Mouse (Mus musculus) ES-E14 (cell line): ENCODE results near the gene Slit1. TPM values are rescaled to one million over a fixed set of nuclear protein-coding genes. Genes with fewer than 3 reads are reported as not detected.

Experiments used
- DNase-seq: peaks from one replicate; pipeline ENCODE4 v3.0.0-alpha.2; 2013; ENCODE audit warnings: low read depth, low spot score
- H3K27ac ChIP-seq: 2 replicates; pipeline ENCODE4 v1.5.1; 2012; ENCODE audit warnings: low read depth, mild to moderate bottlenecking, low read length, moderate library complexity, mixed read lengths; ENCODE audit not compliant: poor library complexity, insufficient read depth, severe bottlenecking
- H3K36me3 ChIP-seq: 2 replicates; pipeline ENCODE4 v1.6.1; 2012; ENCODE audit warnings: mild to moderate bottlenecking, low read length, moderate library complexity, mixed read lengths; ENCODE audit not compliant: control insufficient read depth, poor library complexity, insufficient read depth, severe bottlenecking
- H3K4me1 ChIP-seq, 2 experiments: fragments of 150-350 bp in 1 of 2; sonication (generic) in 1 of 2; 2 replicates each; pipeline ENCODE4 v1.6.1; 2012; ENCODE audit warnings: low read length in 2 of 2, mild to moderate bottlenecking in 1 of 2, mixed read lengths in 1 of 2; ENCODE audit not compliant: control insufficient read depth in 2 of 2, insufficient read depth in 2 of 2, poor library complexity in 1 of 2
- H3K4me3 ChIP-seq, 2 experiments: fragments of 150-350 bp in 1 of 2; sonication (generic) in 1 of 2; 2 replicates each; pipeline ENCODE4 v1.5.1; 2012; ENCODE audit warnings: low read length in 2 of 2, low read depth in 1 of 2, mild to moderate bottlenecking in 1 of 2, mixed read lengths in 1 of 2; ENCODE audit not compliant: insufficient read depth in 1 of 2, poor library complexity in 1 of 2, severe bottlenecking in 1 of 2
- H3K9ac ChIP-seq: 2 replicates; pipeline ENCODE4 v1.6.1; 2012; ENCODE audit warnings: low read depth, mild to moderate bottlenecking, low read length, mixed read lengths; ENCODE audit not compliant: poor library complexity, insufficient read depth, severe bottlenecking
- H3K9me3 ChIP-seq: fragments of 150-350 bp; sonication (generic); 2 replicates; pipeline ENCODE4 v1.6.1; 2012; ENCODE audit warnings: low read depth, mild to moderate bottlenecking, low read length; ENCODE audit not compliant: control insufficient read depth, insufficient read depth
- CHD2 ChIP-seq: IDR thresholded peaks from 2 replicates; pipeline ENCODE4 v1.6.1; 2014; ENCODE audit warnings: mild to moderate bottlenecking, low read depth, low read length, inconsistent platforms
- HCFC1 ChIP-seq: IDR thresholded peaks from 2 replicates; pipeline ENCODE4 v1.6.1; 2012; ENCODE audit warnings: low read length, inconsistent platforms, borderline replicate concordance; ENCODE audit not compliant: insufficient read depth
- MAFK ChIP-seq: IDR thresholded peaks from 2 replicates; pipeline ENCODE4 v1.6.1; 2014; ENCODE audit warnings: mild to moderate bottlenecking, low read depth, low read length, inconsistent platforms; ENCODE audit not compliant: insufficient read depth
- ZC3H11A ChIP-seq: IDR thresholded peaks from 2 replicates; pipeline ENCODE4 v1.6.1; 2012; ENCODE audit warnings: low read depth, mild to moderate bottlenecking, inconsistent platforms, low read length, borderline replicate concordance
- ZNF384 ChIP-seq: IDR thresholded peaks from 2 replicates; pipeline ENCODE4 v1.6.1; 2012; ENCODE audit warnings: low read depth, low read length, inconsistent platforms
- in situ Hi-C, 2 experiments: fragments of 600-800 bp; cut with MboI; formaldehyde crosslinking; loops; one replicate each; pipeline ENCODE4 v1.15.1; 2025; ENCODE audit warnings: low sequenced_read_pairs in 2 of 2, inconsistent platforms in 1 of 2; ENCODE audit not compliant: unreplicated experiment in 2 of 2
- total RNA-seq: library from RNA; depleted of rRNA; stranded (reverse); fragments of 300-350 nt; gene quantifications from 2 replicates; pipeline ENCODE4 v1.2.3, GENCODE M21; 2012

The Slit1 gene
- total RNA-seq, 1 experiment = 1.4 TPM

DNA sequence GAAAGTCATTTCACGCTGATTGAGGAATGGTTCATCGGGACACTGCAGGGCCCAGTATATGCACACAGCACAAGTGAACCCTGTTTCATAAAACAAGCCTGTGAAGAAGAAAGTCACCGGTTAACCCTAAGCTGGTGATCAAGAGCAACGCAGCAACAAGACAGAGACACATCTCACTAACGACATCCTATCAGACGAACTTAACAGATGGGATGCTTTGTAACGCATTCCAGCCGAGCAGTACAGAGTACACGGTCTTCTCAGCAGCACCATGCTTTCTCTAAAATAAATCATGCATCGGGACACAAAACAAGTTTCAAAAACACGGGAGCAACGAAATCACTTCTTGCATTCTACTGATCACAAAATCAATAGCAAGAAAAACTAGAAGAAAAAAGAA lies 35.6 kb downstream of the Slit1 start:
- H3K27ac ChIP-seq = no peak overlapping the region
- no peaks in the 10 kb centered on the region for H3K36me3 ChIP-seq
- no peak for DNase-seq
- TF ChIP-seq MAFK (no peak), CHD2 (no peak), ZC3H11A (no peak), ZNF384 (no peak), HCFC1 (no peak)
- in situ Hi-C loops = no loop called here
- H3K9me3 ChIP-seq = no peaks in the 10 kb centered on the region
- no peak overlapping the region for H3K4me3 ChIP-seq
- no peaks in the 10 kb centered on the region for H3K4me1 ChIP-seq
- H3K9ac ChIP-seq = no peak overlapping the region

GRCm38 (mm10) chr19:41706094-41706828 lies 37.2 kb downstream of the Slit1 start:
- H3K9me3 ChIP-seq = no peaks in the 10 kb centered on the region
- no peak overlapping the region for H3K9ac ChIP-seq
- TF ChIP-seq ZNF384 (no peak), HCFC1 (no peak), ZC3H11A (no peak), CHD2 (no peak), MAFK (no peak)
- H3K36me3 ChIP-seq = no peaks in the 10 kb centered on the region
- H3K4me3 ChIP-seq = no peak overlapping the region
- DNase-seq = no peak
- no peaks in the 10 kb centered on the region for H3K4me1 ChIP-seq
- H3K27ac ChIP-seq = no peak overlapping the region
- in situ Hi-C loops = no loop called here

DNA sequence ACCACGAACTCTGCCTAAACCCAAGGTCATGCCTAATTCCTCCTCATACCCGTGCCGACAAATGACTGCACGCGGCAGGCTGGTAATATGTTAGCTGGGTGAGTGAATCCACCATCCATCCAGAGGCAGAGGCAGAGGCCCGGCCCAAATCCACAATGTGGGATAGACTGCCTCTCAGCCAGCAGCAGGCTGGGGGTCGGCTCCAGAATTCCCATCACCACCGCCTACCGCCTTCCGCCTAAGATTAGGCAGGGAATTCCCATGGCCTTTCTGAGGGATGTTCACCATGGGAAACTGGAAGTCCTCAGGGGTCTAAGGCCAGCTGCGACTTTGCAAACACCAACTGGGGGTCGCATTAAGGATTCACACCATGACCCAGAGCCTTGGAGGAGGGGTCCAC lies 38.0 kb downstream of the Slit1 start:
- Histone ChIP-seq H3K4me1 (no peaks in the 10 kb centered on the region), H3K27ac (no peak overlapping the region), H3K4me3 (no peak overlapping the region), H3K9ac (no peak overlapping the region), H3K9me3 (no peaks in the 10 kb centered on the region), H3K36me3 (no peaks in the 10 kb centered on the region)
- no peak for DNase-seq
- in situ Hi-C loops = no loop called here
- TF ChIP-seq HCFC1 = no peak

DNA sequence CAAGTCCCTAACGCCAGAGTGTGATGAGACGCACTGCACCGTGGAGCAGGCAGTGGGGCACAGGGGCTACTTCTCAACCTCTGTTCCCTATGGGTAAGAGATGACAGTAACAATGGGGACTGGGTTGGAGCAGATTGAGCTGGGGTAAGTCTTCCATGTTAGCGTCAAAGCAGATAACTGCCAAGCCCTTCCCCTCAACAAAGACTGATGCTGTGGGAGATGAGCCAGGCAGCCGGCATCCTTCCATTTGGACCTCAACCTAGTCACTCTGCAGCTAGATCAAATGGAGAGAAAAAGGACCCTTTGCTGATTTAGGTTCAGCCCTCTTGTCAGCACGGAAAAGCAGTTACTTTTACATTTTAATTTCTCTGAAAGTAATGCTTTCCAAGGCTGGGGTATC lies 40.8 kb downstream of the Slit1 start:
- H3K4me3 ChIP-seq = no peak overlapping the region
- H3K9me3 ChIP-seq = no peaks in the 10 kb centered on the region
- no peak for DNase-seq
- H3K27ac ChIP-seq = no peak overlapping the region
- in situ Hi-C loops = no loop called here
- no peaks in the 10 kb centered on the region for H3K36me3 ChIP-seq
- H3K4me1 ChIP-seq = no peaks in the 10 kb centered on the region
- TF ChIP-seq ZNF384 (no peak), CHD2 (no peak), MAFK (no peak), ZC3H11A (no peak)
- no peak overlapping the region for H3K9ac ChIP-seq

- H3K9ac ChIP-seq = no peak overlapping the region
- DNase-seq = no peak
- H3K36me3 ChIP-seq = no peaks in the 10 kb centered on the region
- no peak for TF ChIP-seq HCFC1
- no peak overlapping the region for H3K4me3 ChIP-seq
- no peak overlapping the region for H3K27ac ChIP-seq
- H3K4me1 ChIP-seq = no peaks in the 10 kb centered on the region
- H3K9me3 ChIP-seq = no peaks in the 10 kb centered on the region
- in situ Hi-C loops = no loop called here
Measured at GRCm38 (mm10) chr19:41698857-41699424, 44.5 kb downstream of the Slit1 start.
